Comparison of ENCODE assay signal across 15 mouse cellular contexts in the genomic region with DNA sequence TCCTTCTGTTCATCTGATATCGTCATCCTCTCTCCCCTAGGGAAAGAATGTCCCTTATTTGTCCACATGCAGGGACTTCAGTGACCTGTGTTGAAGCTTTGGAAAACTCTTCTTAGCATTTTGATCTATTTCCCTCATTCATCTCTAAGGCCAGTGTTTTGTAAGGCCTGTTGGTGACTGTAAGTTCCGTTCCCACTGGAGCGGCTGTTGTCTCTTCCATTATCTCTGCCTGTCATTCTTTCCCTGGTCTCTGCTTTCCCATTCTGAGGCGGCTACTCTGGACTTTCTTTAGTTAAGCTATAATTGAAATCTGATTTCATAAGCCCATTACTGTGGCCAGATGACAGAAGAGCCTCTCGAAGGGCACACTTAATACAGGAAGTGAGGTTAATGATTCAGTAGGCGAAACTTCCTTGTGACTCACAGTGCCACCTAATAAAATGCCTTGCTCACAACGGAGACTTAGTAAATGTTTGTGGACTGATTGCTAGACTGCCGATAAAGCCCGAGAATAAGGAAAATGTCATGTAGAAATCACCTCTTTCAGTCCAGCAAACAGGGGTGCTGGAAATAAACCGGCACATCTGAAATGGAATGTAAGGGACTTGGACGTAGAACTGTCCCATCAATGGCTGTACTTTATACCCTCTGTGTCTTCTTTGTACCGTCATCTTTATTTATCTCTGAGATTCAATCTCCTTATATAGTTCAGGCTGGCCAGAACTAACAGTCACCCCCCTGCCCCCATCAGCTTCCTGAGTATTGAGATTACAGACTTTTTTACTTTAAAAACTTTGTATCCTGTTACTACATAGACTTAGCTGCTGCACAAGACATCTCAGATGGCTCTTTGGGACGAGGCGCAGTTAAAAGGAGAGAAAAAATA.
DNase-seq lines count a peak whose midpoint lies in the region; ATAC-seq and TF ChIP-seq lines count a peak whose summit lies in the region.
"Had no signal": no experiment of that assay in that cellular context is flagged by ENCODE, and none has a peak within 500 bp of the region (broad histone marks: within the 10 kb centered on the region; RNA-seq: fewer than 3 reads in every experiment).

No protein-coding gene starts in this region.

- no peaks in the 10 kb centered on the region for H3K9me3 ChIP-seq in kidney, embryonic 16.5 days (ENCODE audit: low read length)
- H3K9me3 ChIP-seq in lung, postnatal 0 days (ENCODE audit: low read length): no peaks in the 10 kb centered on the region
- no peaks in the 10 kb centered on the region for H3K9me3 ChIP-seq in midbrain, embryonic 11.5 days (ENCODE audit: control insufficient read depth, low read length)
- H3K9me3 ChIP-seq: limb, embryonic 15.5 days; neural tube, embryonic 13.5 days had no signal

- 0 out of 2 replicates have a peak overlapping the region, but pooled peaks have one; percentile 41 for H3K27ac ChIP-seq in kidney, embryonic 16.5 days (ENCODE audit: low read length)
- peak overlapping the region; percentile 34; the same call in 1 of the 2 replicates for H3K27ac ChIP-seq in lung, postnatal 0 days (ENCODE audit: low read length)
- no peak overlapping the region for H3K27ac ChIP-seq in midbrain, embryonic 11.5 days (ENCODE audit: low read depth, low read length)
- H3K27ac ChIP-seq: limb, embryonic 15.5 days; macrophage; neural tube, embryonic 13.5 days had no signal

- H3K4me1 ChIP-seq in kidney, embryonic 16.5 days (ENCODE audit: insufficient read depth, low read length): peaks cover 7% of the 10 kb centered on the region; the same call in 1 of the 2 replicates
- H3K4me1 ChIP-seq in lung, postnatal 0 days (ENCODE audit: insufficient read depth, low read depth, low read length): no peaks in the 10 kb centered on the region
- H3K4me1 ChIP-seq in midbrain, embryonic 11.5 days (ENCODE audit: control insufficient read depth, insufficient read depth, low read length): no peaks in the 10 kb centered on the region
- H3K4me1 ChIP-seq: limb, embryonic 15.5 days; neural tube, embryonic 13.5 days had no signal

- no peaks in the 10 kb centered on the region for H3K36me3 ChIP-seq in kidney, embryonic 16.5 days (ENCODE audit: insufficient read depth, low read length)
- H3K36me3 ChIP-seq in lung, postnatal 0 days (ENCODE audit: insufficient read depth, low read length): no peaks in the 10 kb centered on the region
- H3K36me3 ChIP-seq in midbrain, embryonic 11.5 days (ENCODE audit: control insufficient read depth, insufficient read depth, low read length): no peaks in the 10 kb centered on the region
- H3K36me3 ChIP-seq: limb, embryonic 15.5 days; neural tube, embryonic 13.5 days had no signal

- TF ChIP-seq EP300 in lung, postnatal 0 days (IDR thresholded peaks at IDR 0.05): peak; percentile 83

- H3K9ac ChIP-seq in kidney, embryonic 16.5 days (replicated peaks; ENCODE audit: low read length): no peak overlapping the region
- no peak overlapping the region for H3K9ac ChIP-seq in lung, postnatal 0 days (replicated peaks; ENCODE audit: low read depth)
- H3K9ac ChIP-seq in midbrain, embryonic 11.5 days (ENCODE audit: low read length): no peak overlapping the region
- H3K9ac ChIP-seq: limb, embryonic 15.5 days; neural tube, embryonic 13.5 days had no signal

- no peak overlapping the region for H3K4me2 ChIP-seq in kidney, embryonic 16.5 days (replicated peaks; ENCODE audit: low read depth, low read length)
- H3K4me2 ChIP-seq in lung, postnatal 0 days (replicated peaks; ENCODE audit: low read depth, low read length): peak overlapping the region; percentile 11; the same call in 1 of the 2 replicates
- H3K4me2 ChIP-seq in midbrain, embryonic 11.5 days: no peak overlapping the region
- H3K4me2 ChIP-seq: limb, embryonic 15.5 days; neural tube, embryonic 13.5 days had no signal

- peak; percentile 54; the same call in 1 of the 2 replicates for ATAC-seq in kidney, embryonic 16.5 days (ENCODE audit: low FRiP score, low TSS enrichment)
- ATAC-seq in lung, postnatal 0 days: peak; percentile 94
- ATAC-seq in midbrain, embryonic 11.5 days (ENCODE audit: low FRiP score): no peak
- ATAC-seq: midbrain, embryonic 16.5 days had no signal

- no peak for DNase-seq in kidney, adult 11 months
- peak; percentile 11 for DNase-seq in fibroblast of lung, adult 2 months (ENCODE audit: low read depth)
- DNase-seq in lung, postnatal 0 days (ENCODE audit: low spot score): peak; percentile 88
- peak; percentile 3 for DNase-seq in yolk sac, embryonic 10.5 days (ENCODE audit: low spot score)
- DNase-seq in adrenal gland, postnatal 25 days: no peak
- no peak for DNase-seq in midbrain, embryonic 11.5 days (ENCODE audit: low spot score, missing footprints)
- DNase-seq: cerebellum, adult 11 months; kidney, postnatal 14 days; spleen, adult 18-20 months; thymus, adult 2 months had no signal

- WGBS in kidney, embryonic 16.5 days: 51% methylated on average over 14 of the region's 14 CpGs
- WGBS in lung, postnatal 0 days: 30% methylated on average over 14 of the region's 14 CpGs
- WGBS in midbrain, embryonic 11.5 days: 93% methylated on average over 14 of the region's 14 CpGs

- no peaks in the 10 kb centered on the region for H3K27me3 ChIP-seq in kidney, embryonic 16.5 days (ENCODE audit: insufficient read depth, low read length)
- no peaks in the 10 kb centered on the region for H3K27me3 ChIP-seq in lung, postnatal 0 days (replicated peaks; ENCODE audit: insufficient read depth, low read length)
- no peaks in the 10 kb centered on the region for H3K27me3 ChIP-seq in midbrain, embryonic 11.5 days (ENCODE audit: control insufficient read depth, insufficient read depth, low read length)
- H3K27me3 ChIP-seq: limb, embryonic 15.5 days; neural tube, embryonic 13.5 days had no signal

- H3K4me3 ChIP-seq in kidney, embryonic 16.5 days (ENCODE audit: low read length): no peak overlapping the region
- no peak overlapping the region for H3K4me3 ChIP-seq in lung, postnatal 0 days (ENCODE audit: low read depth, low read length)
- no peak overlapping the region for H3K4me3 ChIP-seq in midbrain, embryonic 11.5 days (ENCODE audit: low read depth, low read length)
- H3K4me3 ChIP-seq: limb, embryonic 15.5 days; neural tube, embryonic 13.5 days had no signal

- no peak for TF ChIP-seq CTCF in lung, postnatal 0 days (IDR thresholded peaks at IDR 0.05)

Comparison
In these comparisons a context has a peak if more than half of its experiments do, and no peak if none do; other contexts are left out.
1. DNase-seq: peak in fibroblast of lung, adult 2 months (single experiment), lung, postnatal 0 days (single experiment) and yolk sac, embryonic 10.5 days (single experiment); none in kidney, adult 11 months (single experiment), adrenal gland, postnatal 25 days (single experiment) and midbrain, embryonic 11.5 days (single experiment).